Mouse (Mus musculus) adrenal gland, adult 8-10 months (tissue): ENCODE measurements at regions not wholly inside any gene's neighbourhood (a gene's known extent, or its start where the extent isn't known, plus 50 kb on each side); places are given as distances from the start of the nearest gene placed in this dataset.
A peak's percentile ranks its signal among the peaks of the same experiment; 100 is the strongest.

Experiments used
- DNase-seq: peaks from one replicate; pipeline ENCODE4 v3.0.0; 2022

- no peak for DNase-seq
These were observed 102.5 kb downstream of the Uchl5 start for GRCm38 (mm10) chr1:143879622-143880021.

- DNase-seq: peak; percentile 32
These were observed 101.2 kb downstream of the Uchl5 start for GRCm38 (mm10) chr1:143878266-143878665.

- DNase-seq: no peak
These were observed 83.2 kb downstream of the Uchl5 start for GRCm38 (mm10) chr1:143860319-143860718.

GRCm38 (mm10) chr1:143858532-143858931 is 81.5 kb downstream of the Uchl5 start:
- DNase-seq: no peak
